Mouse (Mus musculus) heart, postnatal 0 days (tissue): ENCODE data around the gene Rai1.

Experiments used
- CTCF ChIP-seq: IDR thresholded peaks from 2 replicates; pipeline ENCODE4 v1.5.1; 2016; ENCODE audit warnings: antibody characterized with exemption, control low read depth, low read depth
- EP300 ChIP-seq: IDR thresholded peaks from 2 replicates; pipeline ENCODE4 v1.6.1; 2016; ENCODE audit warnings: antibody characterized with exemption, low read depth

DNA sequence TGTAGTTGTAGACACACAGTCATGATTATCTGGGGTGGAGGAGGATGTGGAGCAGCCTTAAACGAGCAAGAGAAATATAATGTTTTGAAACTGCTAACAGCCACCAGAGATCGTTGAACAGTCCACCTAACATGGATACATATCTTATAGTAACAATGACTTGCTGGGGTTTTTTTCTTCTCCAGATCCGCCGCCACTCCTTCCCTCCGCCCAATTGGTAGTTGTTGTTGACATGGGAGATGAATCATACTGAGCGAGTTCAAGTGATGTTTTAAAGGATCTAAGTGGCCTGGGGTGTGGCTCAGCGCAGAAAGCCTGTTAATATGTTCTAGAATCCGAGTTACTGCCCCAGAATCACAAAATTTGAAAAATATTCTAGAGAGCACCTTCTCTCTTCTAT lies 114.8 kb downstream of the Rai1 start:
- TF ChIP-seq CTCF (no peak), EP300 (no peak)
